Mouse (Mus musculus): Measurements from ENCODE around the gene Ttc28. TPM values are rescaled to one million over a fixed set of nuclear protein-coding genes. Genes with fewer than 3 reads are reported as not detected.

Gene Ttc28
- polyA plus RNA-seq, 1 experiment from 2014 or later = 11.7 TPM

- no peak overlapping the region for H3K9ac ChIP-seq (replicated peaks; ENCODE audit: low read length)
- no peak overlapping the region for H3K4me2 ChIP-seq (ENCODE audit: low read depth, low read length)
- no peaks in the 10 kb centered on the region for H3K36me3 ChIP-seq (replicated peaks; ENCODE audit: control insufficient read depth, insufficient read depth, low read depth, low read length)
- H3K4me1 ChIP-seq (ENCODE audit: control insufficient read depth, insufficient read depth, low read length) = no peaks in the 10 kb centered on the region
- H3K4me3 ChIP-seq (ENCODE audit: low read depth, low read length) = no peak overlapping the region
- no peak overlapping the region for H3K27ac ChIP-seq (replicated peaks; ENCODE audit: low read depth, low read length)
- H3K27me3 ChIP-seq (ENCODE audit: control insufficient read depth, insufficient read depth, low read length) = no peaks in the 10 kb centered on the region
- WGBS = 84% methylated on average over 5 of the region's 5 CpGs
- H3K9me3 ChIP-seq (replicated peaks; ENCODE audit: control insufficient read depth, low read length) = no peaks in the 10 kb centered on the region
- ATAC-seq (replicated peaks; ENCODE audit: insufficient number of reproducible peaks, low FRiP score, low TSS enrichment, low read depth) = no peak
- DNase-seq (ENCODE audit: low spot score) = no peak
These were observed 168.4 kb downstream of the Ttc28 start for GRCm38 (mm10) chr5:111048036-111048435.

- Histone ChIP-seq H3K27ac (replicated peaks; ENCODE audit: low read depth, low read length) (no peak overlapping the region), H3K4me1 (ENCODE audit: control insufficient read depth, insufficient read depth, low read length) (no peaks in the 10 kb centered on the region; the same call in 1 of the 2 replicates), H3K9ac (replicated peaks; ENCODE audit: low read length) (no peak overlapping the region), H3K9me3 (replicated peaks; ENCODE audit: control insufficient read depth, low read length) (no peaks in the 10 kb centered on the region), H3K27me3 (ENCODE audit: control insufficient read depth, insufficient read depth, low read length) (no peaks in the 10 kb centered on the region), H3K4me3 (ENCODE audit: low read depth, low read length) (no peak overlapping the region), H3K36me3 (replicated peaks; ENCODE audit: control insufficient read depth, insufficient read depth, low read depth, low read length) (no peaks in the 10 kb centered on the region), H3K4me2 (ENCODE audit: low read depth, low read length) (no peak overlapping the region)
- no peak for DNase-seq (ENCODE audit: low spot score)
- WGBS = 87% methylated on average over 4 of the region's 4 CpGs
- no peak for ATAC-seq (replicated peaks; ENCODE audit: insufficient number of reproducible peaks, low FRiP score, low TSS enrichment, low read depth)
These were observed 170.0 kb downstream of the Ttc28 start for GRCm38 (mm10) chr5:111049584-111049983.

- no peak for ATAC-seq (replicated peaks; ENCODE audit: insufficient number of reproducible peaks, low FRiP score, low TSS enrichment, low read depth)
- Histone ChIP-seq H3K9ac (replicated peaks; ENCODE audit: low read length) (no peak overlapping the region), H3K4me1 (ENCODE audit: control insufficient read depth, insufficient read depth, low read length) (no peaks in the 10 kb centered on the region; the same call in 1 of the 2 replicates), H3K4me3 (ENCODE audit: low read depth, low read length) (no peak overlapping the region), H3K27ac (replicated peaks; ENCODE audit: low read depth, low read length) (no peak overlapping the region), H3K36me3 (replicated peaks; ENCODE audit: control insufficient read depth, insufficient read depth, low read depth, low read length) (no peaks in the 10 kb centered on the region), H3K27me3 (ENCODE audit: control insufficient read depth, insufficient read depth, low read length) (no peaks in the 10 kb centered on the region), H3K9me3 (replicated peaks; ENCODE audit: control insufficient read depth, low read length) (no peaks in the 10 kb centered on the region), H3K4me2 (ENCODE audit: low read depth, low read length) (no peak overlapping the region)
- WGBS = 89% methylated on average over 9 of the region's 9 CpGs
- no peak for DNase-seq (ENCODE audit: low spot score)
These were observed 170.5 kb downstream of the Ttc28 start for GRCm38 (mm10) chr5:111050135-111050534.

- Histone ChIP-seq H3K27ac (replicated peaks; ENCODE audit: low read depth, low read length) (no peak overlapping the region), H3K9ac (replicated peaks; ENCODE audit: low read length) (no peak overlapping the region), H3K27me3 (ENCODE audit: control insufficient read depth, insufficient read depth, low read length) (no peaks in the 10 kb centered on the region), H3K36me3 (replicated peaks; ENCODE audit: control insufficient read depth, insufficient read depth, low read depth, low read length) (no peaks in the 10 kb centered on the region), H3K4me1 (ENCODE audit: control insufficient read depth, insufficient read depth, low read length) (no peaks in the 10 kb centered on the region; the same call in 1 of the 2 replicates), H3K4me2 (ENCODE audit: low read depth, low read length) (no peak overlapping the region), H3K4me3 (ENCODE audit: low read depth, low read length) (no peak overlapping the region), H3K9me3 (replicated peaks; ENCODE audit: control insufficient read depth, low read length) (no peaks in the 10 kb centered on the region)
- DNase-seq (ENCODE audit: low spot score) = no peak
- no peak for ATAC-seq (replicated peaks; ENCODE audit: insufficient number of reproducible peaks, low FRiP score, low TSS enrichment, low read depth)
- WGBS = 72% methylated on average over 9 of the region's 9 CpGs
These were observed 174.8 kb downstream of the Ttc28 start for GRCm38 (mm10) chr5:111054380-111054779.

GRCm38 (mm10) chr5:111054848-111055428 lies 175.3 kb downstream of the Ttc28 start:
- H3K9me3 ChIP-seq (replicated peaks; ENCODE audit: control insufficient read depth, low read length) = no peaks in the 10 kb centered on the region
- 70% methylated on average over 17 of the region's 17 CpGs for WGBS
- H3K4me3 ChIP-seq (ENCODE audit: low read depth, low read length) = no peak overlapping the region
- H3K4me2 ChIP-seq (ENCODE audit: low read depth, low read length) = no peak overlapping the region
- ATAC-seq (replicated peaks; ENCODE audit: insufficient number of reproducible peaks, low FRiP score, low TSS enrichment, low read depth) = no peak
- no peaks in the 10 kb centered on the region for H3K36me3 ChIP-seq (replicated peaks; ENCODE audit: control insufficient read depth, insufficient read depth, low read depth, low read length)
- DNase-seq (ENCODE audit: low spot score) = no peak
- H3K27ac ChIP-seq (replicated peaks; ENCODE audit: low read depth, low read length) = 0 out of 2 replicates have a peak overlapping the region, but pooled peaks have one; percentile 20
- H3K9ac ChIP-seq (replicated peaks; ENCODE audit: low read length) = peak overlapping the region; percentile 18; the same call in 1 of the 2 replicates
- H3K4me1 ChIP-seq (ENCODE audit: control insufficient read depth, insufficient read depth, low read length) = no peaks in the 10 kb centered on the region; the same call in 1 of the 2 replicates
- no peaks in the 10 kb centered on the region for H3K27me3 ChIP-seq (ENCODE audit: control insufficient read depth, insufficient read depth, low read length)

- H3K36me3 ChIP-seq (replicated peaks; ENCODE audit: control insufficient read depth, insufficient read depth, low read depth, low read length) = no peaks in the 10 kb centered on the region
- no peaks in the 10 kb centered on the region for H3K9me3 ChIP-seq (replicated peaks; ENCODE audit: control insufficient read depth, low read length)
- no peak overlapping the region for H3K4me2 ChIP-seq (ENCODE audit: low read depth, low read length)
- peak overlapping the region; percentile 18; the same call in 1 of the 2 replicates for H3K9ac ChIP-seq (replicated peaks; ENCODE audit: low read length)
- ATAC-seq (replicated peaks; ENCODE audit: insufficient number of reproducible peaks, low FRiP score, low TSS enrichment, low read depth) = no peak
- H3K4me3 ChIP-seq (ENCODE audit: low read depth, low read length) = no peak overlapping the region
- 0 out of 2 replicates have a peak overlapping the region, but pooled peaks have one; percentile 20 for H3K27ac ChIP-seq (replicated peaks; ENCODE audit: low read depth, low read length)
- no peaks in the 10 kb centered on the region for H3K27me3 ChIP-seq (ENCODE audit: control insufficient read depth, insufficient read depth, low read length)
- H3K4me1 ChIP-seq (ENCODE audit: control insufficient read depth, insufficient read depth, low read length) = no peaks in the 10 kb centered on the region; the same call in 1 of the 2 replicates
- DNase-seq (ENCODE audit: low spot score) = no peak
- 79% methylated on average over 8 of the region's 8 CpGs for WGBS
These were observed 175.9 kb downstream of the Ttc28 start for GRCm38 (mm10) chr5:111055507-111055906.

- 0 out of 2 replicates have a peak overlapping the region, but pooled peaks have one; percentile 8 for H3K27ac ChIP-seq (replicated peaks; ENCODE audit: low read depth, low read length)
- DNase-seq (ENCODE audit: low spot score) = peak; percentile 45
- 54% methylated on average over 7 of the region's 7 CpGs for WGBS
- no peaks in the 10 kb centered on the region for H3K36me3 ChIP-seq (replicated peaks; ENCODE audit: control insufficient read depth, insufficient read depth, low read depth, low read length)
- H3K9me3 ChIP-seq (replicated peaks; ENCODE audit: control insufficient read depth, low read length) = no peaks in the 10 kb centered on the region
- H3K9ac ChIP-seq (replicated peaks; ENCODE audit: low read length) = no peak overlapping the region
- H3K27me3 ChIP-seq (ENCODE audit: control insufficient read depth, insufficient read depth, low read length) = no peaks in the 10 kb centered on the region
- no peak overlapping the region for H3K4me3 ChIP-seq (ENCODE audit: low read depth, low read length)
- 0 out of 2 replicates have a peak, but pooled peaks have one; percentile 61 for ATAC-seq (replicated peaks; ENCODE audit: insufficient number of reproducible peaks, low FRiP score, low TSS enrichment, low read depth)
- no peaks in the 10 kb centered on the region; the same call in 1 of the 2 replicates for H3K4me1 ChIP-seq (ENCODE audit: control insufficient read depth, insufficient read depth, low read length)
- no peak overlapping the region for H3K4me2 ChIP-seq (ENCODE audit: low read depth, low read length)
These were observed 177.5 kb downstream of the Ttc28 start for GRCm38 (mm10) chr5:111057084-111057483.

GRCm38 (mm10) chr5:111058401-111059139 lies 179.0 kb downstream of the Ttc28 start:
- WGBS = 78% methylated on average over 22 of the region's 22 CpGs
- no peak overlapping the region for H3K4me3 ChIP-seq (ENCODE audit: low read depth, low read length)
- ATAC-seq (replicated peaks; ENCODE audit: insufficient number of reproducible peaks, low FRiP score, low TSS enrichment, low read depth) = no peak

More at GRCm38 (mm10) chr5:111058401-111059139, 179.0 kb downstream of the Ttc28 start:
- H3K36me3 ChIP-seq (replicated peaks; ENCODE audit: control insufficient read depth, insufficient read depth, low read depth, low read length) = no peaks in the 10 kb centered on the region
- H3K27ac ChIP-seq (replicated peaks; ENCODE audit: low read depth, low read length) = no peak overlapping the region
- no peak overlapping the region for H3K4me2 ChIP-seq (ENCODE audit: low read depth, low read length)
- H3K9me3 ChIP-seq (replicated peaks; ENCODE audit: control insufficient read depth, low read length) = no peaks in the 10 kb centered on the region
- DNase-seq (ENCODE audit: low spot score) = no peak
- no peak overlapping the region for H3K9ac ChIP-seq (replicated peaks; ENCODE audit: low read length)
- H3K27me3 ChIP-seq (ENCODE audit: control insufficient read depth, insufficient read depth, low read length) = no peaks in the 10 kb centered on the region
- no peaks in the 10 kb centered on the region; the same call in 1 of the 2 replicates for H3K4me1 ChIP-seq (ENCODE audit: control insufficient read depth, insufficient read depth, low read length)

Measured in embryonic facial prominence, embryonic 11.5 days (tissue).